Comparison of ENCODE assay signal across 26 mouse cellular contexts in the genomic region with DNA sequence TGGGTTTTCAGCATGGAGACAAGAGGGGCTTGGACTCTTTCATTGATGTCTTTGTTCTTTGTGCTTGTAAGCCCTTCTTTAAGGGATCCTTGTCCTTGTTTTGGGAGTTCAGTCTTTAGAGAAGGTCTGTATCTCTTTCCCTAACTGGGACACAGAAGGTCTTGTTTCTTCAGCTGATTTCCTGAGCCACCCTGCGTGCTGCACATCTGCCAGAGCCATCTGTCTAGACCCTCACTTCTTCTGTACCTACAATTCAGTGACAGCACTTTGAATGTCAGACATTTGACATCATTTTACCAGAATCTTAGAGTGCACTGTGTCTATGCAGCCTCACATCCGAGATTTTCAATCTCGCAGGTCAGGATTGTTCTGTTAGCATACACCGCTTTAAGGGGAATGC. TPM values are rescaled to one million over a fixed set of nuclear protein-coding genes. Genes with fewer than 3 reads are reported as not detected.
A peak's percentile ranks its signal among the peaks of the same experiment; 100 is the strongest.
DNase-seq lines count a peak whose midpoint lies in the region; ATAC-seq lines count a peak whose summit lies in the region.
"Had no signal": no experiment of that assay in that cellular context is flagged by ENCODE, and none has a peak within 500 bp of the region (broad histone marks: within the 10 kb centered on the region; RNA-seq: fewer than 3 reads in every experiment).

No protein-coding gene starts in this region.

- no peak for ATAC-seq in hindbrain, embryonic 12.5 days (ENCODE audit: low FRiP score)
- ATAC-seq in hindbrain, embryonic 16.5 days, result no peak
- ATAC-seq in liver, embryonic 13.5 days (ENCODE audit: low read depth), result no peak
- ATAC-seq in liver, embryonic 12.5 days, result no peak
- ATAC-seq: forebrain, embryonic 15.5 days had no signal

- no peaks in the 10 kb centered on the region for H3K9me3 ChIP-seq in hindbrain, embryonic 12.5 days (replicated peaks)
- no peaks in the 10 kb centered on the region for H3K9me3 ChIP-seq in hindbrain, embryonic 16.5 days (ENCODE audit: control insufficient read depth, low read length)
- no peaks in the 10 kb centered on the region for H3K9me3 ChIP-seq in liver, embryonic 13.5 days (replicated peaks)
- no peaks in the 10 kb centered on the region for H3K9me3 ChIP-seq in liver, embryonic 12.5 days (replicated peaks)
- H3K9me3 ChIP-seq: embryonic facial prominence, embryonic 10.5 days; embryonic facial prominence, embryonic 13.5 days; forebrain, embryonic 12.5 days; forebrain, embryonic 15.5 days; heart, embryonic 15.5 days; hindbrain, embryonic 15.5 days had no signal

- no peak for DNase-seq in liver, embryonic 13.5 days
- DNase-seq in thymus, postnatal 25 days, result peak; percentile 41
- no peak for DNase-seq in thymus, adult 18-20 months
- DNase-seq: adrenal gland, adult 2 months; adrenal gland, postnatal 14 days; cerebellum, adult 11 months; cerebellum, adult 8-10 months; cerebellum, postnatal 36 days; embryo, embryonic 11 days; gastrocnemius, postnatal 25 days; heart, adult 18-20 months; heart, postnatal 10 days; heart, postnatal 36 days had no signal

- 92% methylated on average over 4 of the region's 4 CpGs for WGBS in hindbrain, embryonic 12.5 days
- WGBS in hindbrain, embryonic 16.5 days, result 93% methylated on average over 4 of the region's 4 CpGs
- 80% methylated on average over 4 of the region's 4 CpGs for WGBS in liver, embryonic 13.5 days (ENCODE audit: insufficient replicate concordance)
- WGBS in liver, embryonic 12.5 days (ENCODE audit: insufficient replicate concordance), result 84% methylated on average over 4 of the region's 4 CpGs

- H3K27me3 ChIP-seq in hindbrain, embryonic 12.5 days, result no peaks in the 10 kb centered on the region
- H3K27me3 ChIP-seq in hindbrain, embryonic 16.5 days (replicated peaks; ENCODE audit: control insufficient read depth, insufficient read depth, low read length), result no peaks in the 10 kb centered on the region
- H3K27me3 ChIP-seq in liver, embryonic 13.5 days, result no peaks in the 10 kb centered on the region
- H3K27me3 ChIP-seq in liver, embryonic 12.5 days (replicated peaks), result no peaks in the 10 kb centered on the region
- H3K27me3 ChIP-seq: embryonic facial prominence, embryonic 13.5 days; forebrain, embryonic 12.5 days; forebrain, embryonic 15.5 days; heart, embryonic 15.5 days; hindbrain, embryonic 15.5 days had no signal

- no peak overlapping the region for H3K9ac ChIP-seq in hindbrain, embryonic 12.5 days
- H3K9ac ChIP-seq in hindbrain, embryonic 16.5 days (ENCODE audit: low read depth, low read length), result no peak overlapping the region
- no peak overlapping the region for H3K9ac ChIP-seq in liver, embryonic 13.5 days
- H3K9ac ChIP-seq in liver, embryonic 12.5 days, result no peak overlapping the region
- H3K9ac ChIP-seq: embryonic facial prominence, embryonic 13.5 days; forebrain, embryonic 12.5 days; forebrain, embryonic 15.5 days; heart, embryonic 15.5 days; hindbrain, embryonic 15.5 days had no signal

- H3K4me1 ChIP-seq in hindbrain, embryonic 12.5 days, result no peaks in the 10 kb centered on the region
- H3K4me1 ChIP-seq in hindbrain, embryonic 16.5 days (ENCODE audit: control insufficient read depth, insufficient read depth, low read depth, low read length), result no peaks in the 10 kb centered on the region
- peaks cover 2% of the 10 kb centered on the region for H3K4me1 ChIP-seq in liver, embryonic 13.5 days (replicated peaks)
- H3K4me1 ChIP-seq in liver, embryonic 12.5 days, result peaks cover 12% of the 10 kb centered on the region; the same call in 1 of the 2 replicates
- H3K4me1 ChIP-seq: embryonic facial prominence, embryonic 10.5 days; embryonic facial prominence, embryonic 13.5 days; forebrain, embryonic 12.5 days; forebrain, embryonic 15.5 days; hindbrain, embryonic 15.5 days had no signal

- 0 out of 2 replicates have a peak overlapping the region, but pooled peaks have one; percentile 12 for H3K27ac ChIP-seq in hindbrain, embryonic 12.5 days
- H3K27ac ChIP-seq in hindbrain, embryonic 16.5 days (ENCODE audit: low read depth, low read length), result no peak overlapping the region
- peak overlapping the region; percentile 6; the same call in 1 of the 2 replicates for H3K27ac ChIP-seq in liver, embryonic 13.5 days
- no peak overlapping the region; the same call in 1 of the 2 replicates for H3K27ac ChIP-seq in liver, embryonic 12.5 days
- H3K27ac ChIP-seq: embryonic facial prominence, embryonic 10.5 days; embryonic facial prominence, embryonic 13.5 days; forebrain, embryonic 12.5 days; forebrain, embryonic 15.5 days; heart, embryonic 15.5 days; hindbrain, embryonic 15.5 days had no signal

- H3K36me3 ChIP-seq in hindbrain, embryonic 12.5 days, result peaks cover 93% of the 10 kb centered on the region
- peaks cover 54% of the 10 kb centered on the region for H3K36me3 ChIP-seq in hindbrain, embryonic 16.5 days (ENCODE audit: control insufficient read depth, insufficient read depth, low read length)
- H3K36me3 ChIP-seq in liver, embryonic 13.5 days, result peaks cover 100% of the 10 kb centered on the region
- H3K36me3 ChIP-seq in liver, embryonic 12.5 days, result peaks cover 100% of the 10 kb centered on the region

- no peak overlapping the region for H3K4me2 ChIP-seq in hindbrain, embryonic 12.5 days (replicated peaks)
- H3K4me2 ChIP-seq in hindbrain, embryonic 16.5 days (ENCODE audit: low read length), result no peak overlapping the region
- H3K4me2 ChIP-seq in liver, embryonic 13.5 days, result no peak overlapping the region
- no peak overlapping the region for H3K4me2 ChIP-seq in liver, embryonic 12.5 days
- H3K4me2 ChIP-seq: embryonic facial prominence, embryonic 13.5 days; forebrain, embryonic 12.5 days; forebrain, embryonic 15.5 days; heart, embryonic 11.5 days; heart, embryonic 15.5 days; hindbrain, embryonic 15.5 days had no signal

- no peak overlapping the region for H3K4me3 ChIP-seq in hindbrain, embryonic 12.5 days
- H3K4me3 ChIP-seq in hindbrain, embryonic 16.5 days (ENCODE audit: low read length), result no peak overlapping the region
- H3K4me3 ChIP-seq in liver, embryonic 13.5 days (replicated peaks), result no peak overlapping the region
- H3K4me3 ChIP-seq in liver, embryonic 12.5 days, result no peak overlapping the region
- H3K4me3 ChIP-seq: embryonic facial prominence, embryonic 10.5 days; embryonic facial prominence, embryonic 13.5 days; erythroblast, embryonic 14.5 days; forebrain, embryonic 12.5 days; forebrain, embryonic 15.5 days; heart, embryonic 15.5 days; hindbrain, embryonic 15.5 days had no signal

RNA-seq across cellular contexts. Expression of gene Naglu, which starts 24.0 kb away (rescaled TPM):
- 13.3 and 13.7 TPM in 2 replicates for polyA plus RNA-seq in hindbrain, embryonic 12.5 days (2016; fragmentation: Nextera tagmentation; extraction: Ambion mirVana)
- 13.8 and 13.9 TPM in 2 replicates for polyA plus RNA-seq in hindbrain, embryonic 16.5 days (2015; fragmentation: Nextera tagmentation; extraction: Ambion mirVana)
- 6.0 TPM in 2 replicates for polyA plus RNA-seq in liver, embryonic 13.5 days (2015; fragmentation: Nextera tagmentation; extraction: Ambion mirVana)
- polyA plus RNA-seq in liver, embryonic 12.5 days (2016; fragmentation: Nextera tagmentation; extraction: Ambion mirVana), result 6.3 and 7.0 TPM in 2 replicates

RNA-seq across cellular contexts. Expression of gene Hsd17b1, which starts 32.4 kb away (rescaled TPM):
- 0.23 and 0.26 TPM in 2 replicates for polyA plus RNA-seq in hindbrain, embryonic 12.5 days (2016; fragmentation: Nextera tagmentation; extraction: Ambion mirVana)
- 0.26 and 0.50 TPM in 2 replicates for polyA plus RNA-seq in hindbrain, embryonic 16.5 days (2015; fragmentation: Nextera tagmentation; extraction: Ambion mirVana)
- polyA plus RNA-seq in liver, embryonic 13.5 days (2015; fragmentation: Nextera tagmentation; extraction: Ambion mirVana), result 0.14 and 0.24 TPM in 2 replicates
- polyA plus RNA-seq in liver, embryonic 12.5 days (2016; fragmentation: Nextera tagmentation; extraction: Ambion mirVana), result 0.08 TPM in 1 of 2 replicates, not detected in the other
- polyA plus RNA-seq: C2C12; embryonic facial prominence, embryonic 10.5 days; heart, embryonic 15.5 days; hindbrain, embryonic 11.5 days had no signal

RNA-seq across cellular contexts. Expression of gene Coasy, which starts 36.5 kb away (rescaled TPM):
- polyA plus RNA-seq in hindbrain, embryonic 12.5 days (2016; fragmentation: Nextera tagmentation; extraction: Ambion mirVana), result 45.6 and 51.2 TPM in 2 replicates
- 42.5 and 45.9 TPM in 2 replicates for polyA plus RNA-seq in hindbrain, embryonic 16.5 days (2015; fragmentation: Nextera tagmentation; extraction: Ambion mirVana)
- polyA plus RNA-seq in liver, embryonic 13.5 days (2015; fragmentation: Nextera tagmentation; extraction: Ambion mirVana), result 23.0 and 23.2 TPM in 2 replicates
- polyA plus RNA-seq in liver, embryonic 12.5 days (2016; fragmentation: Nextera tagmentation; extraction: Ambion mirVana), result 26.4 and 28.5 TPM in 2 replicates

RNA-seq across cellular contexts. Expression of gene Atp6v0a1, which starts 36.6 kb away (rescaled TPM):
- 70.2 and 74.1 TPM in 2 replicates for polyA plus RNA-seq in hindbrain, embryonic 12.5 days (2016; fragmentation: Nextera tagmentation; extraction: Ambion mirVana)
- polyA plus RNA-seq in hindbrain, embryonic 16.5 days (2015; fragmentation: Nextera tagmentation; extraction: Ambion mirVana), result 175 and 179 TPM in 2 replicates
- 52.8 and 64.0 TPM in 2 replicates for polyA plus RNA-seq in liver, embryonic 13.5 days (2015; fragmentation: Nextera tagmentation; extraction: Ambion mirVana)
- polyA plus RNA-seq in liver, embryonic 12.5 days (2016; fragmentation: Nextera tagmentation; extraction: Ambion mirVana), result 56.5 and 57.6 TPM in 2 replicates

RNA-seq across cellular contexts. Expression of gene Mlx, which starts 41.3 kb away (rescaled TPM):
- 62.1 and 62.4 TPM in 2 replicates for polyA plus RNA-seq in hindbrain, embryonic 12.5 days (2016; fragmentation: Nextera tagmentation; extraction: Ambion mirVana)
- 91.5 and 101 TPM in 2 replicates for polyA plus RNA-seq in hindbrain, embryonic 16.5 days (2015; fragmentation: Nextera tagmentation; extraction: Ambion mirVana)
- 32.5 and 34.4 TPM in 2 replicates for polyA plus RNA-seq in liver, embryonic 13.5 days (2015; fragmentation: Nextera tagmentation; extraction: Ambion mirVana)
- polyA plus RNA-seq in liver, embryonic 12.5 days (2016; fragmentation: Nextera tagmentation; extraction: Ambion mirVana), result 34.9 and 35.7 TPM in 2 replicates

Comparison
In these comparisons a context has a peak if more than half of its experiments do, and no peak if none do; other contexts are left out.
1. H3K27ac ChIP-seq: peak in hindbrain, embryonic 12.5 days (single experiment) and liver, embryonic 13.5 days (single experiment); none in hindbrain, embryonic 16.5 days (single experiment) and liver, embryonic 12.5 days (single experiment).